Mouse (Mus musculus) thymus, postnatal 0 days (tissue): ENCODE measurements around the gene Alpl. TPM values are rescaled to one million over a fixed set of nuclear protein-coding genes. Genes with fewer than 3 reads are reported as not detected.

Experiments used
- DNase-seq: peaks from one replicate; pipeline ENCODE4 v3.0.0-alpha.2; 2015; ENCODE audit warnings: low spot score
- polyA plus RNA-seq: library from polyadenylated mRNA; unstranded; fragments of >200 nt; fragmentation: Nextera tagmentation; extraction: Ambion mirVana; gene quantifications from 2 replicates; pipeline ENCODE4 v1.2.1, GENCODE M21; 2015

The Alpl gene
- 1.4 and 1.5 TPM in 2 replicates for polyA plus RNA-seq

- peak; percentile 47 for DNase-seq
These were observed at the start of gene Alpl for GRCm38 (mm10) chr4:137795611-137796557. Alpl (minus strand) TSS chr4:137796384.

GRCm38 (mm10) chr4:137844656-137845055, 48.5 kb upstream of the Alpl start:
- DNase-seq, result peak; percentile 65

GRCm38 (mm10) chr4:137839452-137839851, 43.3 kb upstream of the Alpl start:
- DNase-seq, result no peak

GRCm38 (mm10) chr4:137838791-137839190, 42.6 kb upstream of the Alpl start:
- DNase-seq, result no peak

GRCm38 (mm10) chr4:137837792-137838191, 41.6 kb upstream of the Alpl start:
- DNase-seq, result no peak

- no peak for DNase-seq
These were observed 40.6 kb upstream of the Alpl start for GRCm38 (mm10) chr4:137836741-137837140.

GRCm38 (mm10) chr4:137835624-137836337, 39.6 kb upstream of the Alpl start:
- peak; percentile 67 for DNase-seq

GRCm38 (mm10) chr4:137831598-137831997, 35.4 kb upstream of the Alpl start:
- DNase-seq, result no peak

- DNase-seq, result no peak
These were observed 34.2 kb upstream of the Alpl start for GRCm38 (mm10) chr4:137830380-137830779.

- DNase-seq, result no peak
These were observed 28.7 kb upstream of the Alpl start for GRCm38 (mm10) chr4:137824881-137825280.

- no peak for DNase-seq
These were observed 27.4 kb upstream of the Alpl start for GRCm38 (mm10) chr4:137823542-137823941.

- no peak for DNase-seq
These were observed 26.4 kb upstream of the Alpl start for GRCm38 (mm10) chr4:137822537-137822936.

- no peak for DNase-seq
These were observed 24.5 kb upstream of the Alpl start for GRCm38 (mm10) chr4:137820721-137821120.

GRCm38 (mm10) chr4:137819487-137819886, 23.3 kb upstream of the Alpl start:
- DNase-seq, result no peak

GRCm38 (mm10) chr4:137818341-137818740, 22.2 kb upstream of the Alpl start:
- no peak for DNase-seq

GRCm38 (mm10) chr4:137816216-137816615, 20.0 kb upstream of the Alpl start:
- DNase-seq, result no peak

GRCm38 (mm10) chr4:137815473-137815872, 19.3 kb upstream of the Alpl start:
- no peak for DNase-seq

- no peak for DNase-seq
These were observed 18.0 kb upstream of the Alpl start for GRCm38 (mm10) chr4:137814140-137814539.

- no peak for DNase-seq
These were observed 16.9 kb upstream of the Alpl start for GRCm38 (mm10) chr4:137812946-137813708.

GRCm38 (mm10) chr4:137809999-137810398, 13.8 kb upstream of the Alpl start:
- no peak for DNase-seq

GRCm38 (mm10) chr4:137807301-137807851, 11.2 kb upstream of the Alpl start:
- no peak for DNase-seq
